Mouse (Mus musculus) cerebellum, adult 2 months (tissue): ENCODE data around the gene Atoh8. TPM values are rescaled to one million over a fixed set of nuclear protein-coding genes. Genes with fewer than 3 reads are reported as not detected.

ENCODE experiments used
- DNase-seq, 2 experiments: peaks; one replicate each; pipeline ENCODE4 v3.0.0; 2021
- H3K27ac ChIP-seq: fragments of 200-500 bp; 2 replicates; pipeline ENCODE4 v1.5.1; 2012; ENCODE audit warnings: low read length, control low read depth, inconsistent platforms; ENCODE audit not compliant: insufficient read depth
- H3K27me3 ChIP-seq: fragments of 200-500 bp; 2 replicates; pipeline ENCODE4 v1.6.1; 2012; ENCODE audit warnings: inconsistent platforms, mild to moderate bottlenecking, low read length, moderate library complexity; ENCODE audit not compliant: control insufficient read depth, insufficient read depth
- H3K4me1 ChIP-seq: fragments of 200-500 bp; 2 replicates; pipeline ENCODE4 v1.6.1; 2011; ENCODE audit warnings: low read length; ENCODE audit not compliant: control insufficient read depth, insufficient read depth
- H3K4me3 ChIP-seq: fragments of 200-500 bp; replicated peaks from 2 replicates; pipeline ENCODE3; 2011; ENCODE audit warnings: mild to moderate bottlenecking, low read depth, low read length, control low read depth; ENCODE audit not compliant: insufficient read depth
- CTCF ChIP-seq: fragments of 200-500 bp; IDR thresholded peaks from 2 replicates; pipeline ENCODE4 v1.5.1; 2011; ENCODE audit warnings: low read depth, mild to moderate bottlenecking, control low read depth, low read length, moderate library complexity, borderline replicate concordance; ENCODE audit not compliant: insufficient read depth
- POLR2A ChIP-seq: fragments of 200-500 bp; IDR thresholded peaks from 2 replicates; pipeline ENCODE4 v1.6.1; 2011; ENCODE audit warnings: low read length, control low read depth, borderline replicate concordance; ENCODE audit not compliant: insufficient read depth
- WGBS: fragments of 180-500 bp; shearing (Covaris S2); methylation state at CpG from one replicate; pipeline ENCODE4 v1.1.7; 2018; 5-methylcytosine and 5-hydroxymethylcytosine counted together
- polyA plus RNA-seq: library from polyadenylated mRNA; depleted of rRNA; stranded (reverse); fragments of >200 nt; gene quantifications from 2 replicates; pipeline ENCODE4 v1.2.3, GENCODE M21; 2012

Atoh8 gene
- polyA plus RNA-seq, 1 experiment: 4.4 TPM

GRCm38 (mm10) chr6:72208406-72209045, 26.9 kb downstream of the Atoh8 start:
- no peak overlapping the region for H3K27ac ChIP-seq
- DNase-seq: peak; percentile 42 to 62
- no peak for TF ChIP-seq CTCF
- TF ChIP-seq POLR2A: no peak
- peaks cover 34% of the 10 kb centered on the region for H3K4me1 ChIP-seq
- WGBS: 52% methylated on average over 8 of the region's 8 CpGs
- H3K27me3 ChIP-seq: no peaks in the 10 kb centered on the region
- no peak overlapping the region for H3K4me3 ChIP-seq

GRCm38 (mm10) chr6:72206021-72206420, 29.4 kb downstream of the Atoh8 start:
- no peak overlapping the region for H3K27ac ChIP-seq
- peaks cover 25% of the 10 kb centered on the region for H3K4me1 ChIP-seq
- no peak for TF ChIP-seq POLR2A
- no peak for TF ChIP-seq CTCF
- H3K4me3 ChIP-seq: no peak overlapping the region
- no peak for DNase-seq
- no peaks in the 10 kb centered on the region for H3K27me3 ChIP-seq
- WGBS: 88% methylated on average over 9 of the region's 9 CpGs

GRCm38 (mm10) chr6:72204858-72205257, 30.5 kb downstream of the Atoh8 start:
- Histone ChIP-seq H3K27me3 (no peaks in the 10 kb centered on the region), H3K27ac (no peak overlapping the region), H3K4me3 (no peak overlapping the region), H3K4me1 (peaks cover 15% of the 10 kb centered on the region)
- WGBS: 77% methylated on average over 7 of the region's 7 CpGs
- TF ChIP-seq POLR2A (no peak), CTCF (no peak)
- DNase-seq: no peak

- H3K4me1 ChIP-seq: peaks cover 6% of the 10 kb centered on the region
- no peak for TF ChIP-seq CTCF
- TF ChIP-seq POLR2A: no peak
- H3K4me3 ChIP-seq: no peak overlapping the region
- no peaks in the 10 kb centered on the region for H3K27me3 ChIP-seq
- DNase-seq: no peak
- no peak overlapping the region for H3K27ac ChIP-seq
- WGBS: 77% methylated on average over 5 of the region's 5 CpGs
These were observed 32.1 kb downstream of the Atoh8 start for GRCm38 (mm10) chr6:72203279-72203678.

GRCm38 (mm10) chr6:72202732-72203131, 32.6 kb downstream of the Atoh8 start:
- DNase-seq: no peak
- WGBS: 85% methylated on average over 5 of the region's 5 CpGs
- H3K27me3 ChIP-seq: no peaks in the 10 kb centered on the region

GRCm38 (mm10) chr6:72200595-72201256, 34.7 kb downstream of the Atoh8 start:
- no peaks in the 10 kb centered on the region for H3K4me1 ChIP-seq
- 63% methylated on average over 11 of the region's 11 CpGs for WGBS
- H3K27me3 ChIP-seq: no peaks in the 10 kb centered on the region
- H3K4me3 ChIP-seq: no peak overlapping the region
- no peak overlapping the region for H3K27ac ChIP-seq
- TF ChIP-seq CTCF (no peak), POLR2A (no peak)
- DNase-seq: peak in 1 of 2 experiments; percentile 8

More at GRCm38 (mm10) chr6:72202732-72203131, 32.6 kb downstream of the Atoh8 start:
- TF ChIP-seq POLR2A (no peak), CTCF (no peak)
- H3K27ac ChIP-seq: no peak overlapping the region
- H3K4me3 ChIP-seq: no peak overlapping the region
- H3K4me1 ChIP-seq: peaks cover under 1% of the 10 kb centered on the region; the same call in 1 of the 2 replicates

- Histone ChIP-seq H3K27ac (no peak overlapping the region), H3K27me3 (no peaks in the 10 kb centered on the region), H3K4me1 (no peaks in the 10 kb centered on the region), H3K4me3 (no peak overlapping the region)
- TF ChIP-seq POLR2A (no peak), CTCF (no peak)
- DNase-seq: no peak
These were observed 37.9 kb downstream of the Atoh8 start for GRCm38 (mm10) chr6:72197515-72197914.

- Histone ChIP-seq H3K4me3 (no peak overlapping the region), H3K27ac (no peak overlapping the region), H3K27me3 (no peaks in the 10 kb centered on the region), H3K4me1 (no peaks in the 10 kb centered on the region)
- DNase-seq: no peak
- WGBS: 88% methylated on average over 3 of the region's 3 CpGs
- TF ChIP-seq CTCF (no peak), POLR2A (no peak)
These were observed 38.7 kb downstream of the Atoh8 start for GRCm38 (mm10) chr6:72196660-72197059.
